Mouse (Mus musculus) liver, embryonic 11.5 days (tissue): Measurements from ENCODE around the gene 9330161L09Rik. TPM values are rescaled to one million over a fixed set of nuclear protein-coding genes. Genes with fewer than 3 reads are reported as not detected.

Experiments
- ATAC-seq: fragments of 200-750 bp; cut with Nextera tagmentation; replicated peaks from 2 replicates; pipeline ENCODE4 v1.8.0; 2017; ENCODE audit warnings: moderate number of reproducible peaks, mild to moderate bottlenecking, moderate TSS enrichment, moderate library complexity; ENCODE audit not compliant: low FRiP score
- DNase-seq: peaks from one replicate; pipeline ENCODE4 v3.0.0-alpha.2; 2017; ENCODE audit warnings: low spot score
- H3K27ac ChIP-seq: fragments of 300-500 bp; sonication (generic); 2 replicates; pipeline ENCODE4 v1.5.1; 2014; ENCODE audit warnings: mild to moderate bottlenecking, low read depth, low read length, control low read depth
- H3K27me3 ChIP-seq: fragments of 300-500 bp; sonication (generic); replicated peaks from 2 replicates; pipeline ENCODE4 v1.6.1; 2014; ENCODE audit warnings: low read length, mixed read lengths; ENCODE audit not compliant: control insufficient read depth, insufficient read depth
- H3K36me3 ChIP-seq: fragments of 300-500 bp; sonication (generic); 2 replicates; pipeline ENCODE4 v1.6.1; 2014; ENCODE audit warnings: mild to moderate bottlenecking, low read length, moderate library complexity, mixed read lengths; ENCODE audit not compliant: control insufficient read depth, insufficient read depth
- H3K4me1 ChIP-seq: fragments of 300-500 bp; sonication (generic); replicated peaks from 2 replicates; pipeline ENCODE4 v1.6.1; 2014; ENCODE audit warnings: low read length, mixed read lengths; ENCODE audit not compliant: control insufficient read depth, insufficient read depth
- H3K4me2 ChIP-seq: fragments of 300-500 bp; sonication (generic); 2 replicates; pipeline ENCODE4 v1.6.1; 2014; ENCODE audit warnings: mild to moderate bottlenecking, control low read depth, moderate library complexity
- H3K4me3 ChIP-seq: fragments of 300-500 bp; sonication (generic); 2 replicates; pipeline ENCODE4 v1.5.1; 2014; ENCODE audit warnings: low read depth, low read length, control low read depth
- H3K9ac ChIP-seq: fragments of 300-500 bp; sonication (generic); 2 replicates; pipeline ENCODE4 v1.6.1; 2014; ENCODE audit warnings: low read depth, low read length, control low read depth
- H3K9me3 ChIP-seq: fragments of 300-500 bp; sonication (generic); 2 replicates; pipeline ENCODE4 v1.6.1; 2016; ENCODE audit warnings: low read length, inconsistent platforms, mixed read lengths; ENCODE audit not compliant: control insufficient read depth
- WGBS: fragments of 180-500 bp; shearing (Covaris S2); extraction: QIAGEN DNeasy Blood & Tissue Kit; methylation state at CpG from one replicate; pipeline ENCODE4 v1.1.7; 2014; 5-methylcytosine and 5-hydroxymethylcytosine counted together
- polyA plus RNA-seq: library from polyadenylated mRNA; unstranded; fragments of >200 nt; fragmentation: Nextera tagmentation; extraction: Ambion mirVana; gene quantifications from 2 replicates; pipeline ENCODE4 v1.2.1, GENCODE M21; 2014

9330161L09Rik gene
- polyA plus RNA-seq, 1 experiment from 2014 or later, result 0.80 TPM

DNA sequence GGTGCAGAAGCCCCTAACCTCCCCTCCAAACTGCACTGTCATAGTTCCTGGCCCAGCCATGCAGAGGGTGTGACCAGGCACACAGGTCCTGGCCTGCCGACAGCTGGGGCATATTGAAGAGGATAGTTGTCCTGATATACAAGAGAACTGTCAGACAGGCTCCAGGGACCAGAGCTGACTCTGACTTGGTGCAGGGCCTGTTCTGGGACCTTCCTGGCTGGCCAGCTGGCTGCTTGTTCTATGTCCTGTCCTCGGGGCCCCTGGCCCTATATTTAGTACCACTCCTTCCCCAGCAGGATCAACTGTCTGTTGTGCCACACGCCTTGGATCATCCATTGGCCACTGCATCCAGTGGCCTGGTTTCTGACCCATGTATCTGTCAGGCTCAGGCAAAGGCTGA, 45.3 kb downstream of the 9330161L09Rik start:
- no peak overlapping the region for H3K27ac ChIP-seq
- no peaks in the 10 kb centered on the region for H3K36me3 ChIP-seq

DNA sequence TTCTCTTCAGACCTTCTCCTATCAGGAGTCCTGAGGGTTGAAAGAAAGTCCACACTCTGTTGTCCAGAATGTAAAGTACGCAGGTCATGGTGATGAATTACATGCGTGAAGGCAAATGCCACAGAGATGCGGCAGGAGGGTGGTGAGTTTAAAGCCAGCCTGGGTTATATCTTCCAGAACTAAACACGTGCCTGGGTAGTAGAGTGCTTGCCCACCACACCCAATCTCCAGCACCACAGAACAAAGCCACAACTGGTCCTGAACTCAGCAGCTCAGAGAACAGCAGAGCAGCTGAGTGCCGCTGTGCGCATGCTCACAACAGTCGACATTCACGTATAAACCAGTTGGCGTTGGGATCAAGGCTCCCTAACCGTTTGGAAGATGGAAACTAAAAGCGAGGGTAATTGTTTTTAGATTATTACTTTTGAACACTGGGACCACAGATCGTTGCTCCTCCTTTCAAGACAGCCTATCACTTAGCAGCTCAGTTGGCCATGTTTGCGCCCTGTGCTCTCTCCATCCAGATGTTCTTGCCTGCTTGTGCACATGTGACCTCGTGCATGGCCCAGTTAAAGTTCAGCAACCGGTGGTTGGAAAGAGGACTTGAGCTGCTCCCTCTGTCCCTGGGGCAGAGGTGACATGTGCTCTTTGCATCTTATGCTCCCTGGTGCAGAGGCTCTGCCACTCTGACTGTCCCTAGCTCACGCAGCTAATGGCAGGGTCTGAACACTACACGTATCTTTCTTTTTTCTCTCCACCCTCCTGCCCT, 45.9 kb downstream of the 9330161L09Rik start:
- no peak overlapping the region for H3K4me2 ChIP-seq
- ATAC-seq (no peak), DNase-seq (no peak)
- WGBS, result 87% methylated on average over 17 of the region's 17 CpGs
- H3K27ac ChIP-seq, result no peak overlapping the region
- no peaks in the 10 kb centered on the region for H3K27me3 ChIP-seq
- H3K36me3 ChIP-seq, result no peaks in the 10 kb centered on the region
- H3K4me1 ChIP-seq, result no peaks in the 10 kb centered on the region
- H3K9ac ChIP-seq, result no peak overlapping the region
- no peaks in the 10 kb centered on the region for H3K9me3 ChIP-seq
- no peak overlapping the region for H3K4me3 ChIP-seq

More for the DNA sequence above, 45.3 kb downstream of the 9330161L09Rik start:
- 70% methylated on average over 3 of the region's 3 CpGs for WGBS
- H3K9ac ChIP-seq, result no peak overlapping the region
- H3K27me3 ChIP-seq, result no peaks in the 10 kb centered on the region
- no peak for ATAC-seq
- H3K4me2 ChIP-seq, result no peak overlapping the region
- no peaks in the 10 kb centered on the region for H3K9me3 ChIP-seq
- H3K4me3 ChIP-seq, result no peak overlapping the region
- no peak for DNase-seq
- H3K4me1 ChIP-seq, result no peaks in the 10 kb centered on the region

DNA sequence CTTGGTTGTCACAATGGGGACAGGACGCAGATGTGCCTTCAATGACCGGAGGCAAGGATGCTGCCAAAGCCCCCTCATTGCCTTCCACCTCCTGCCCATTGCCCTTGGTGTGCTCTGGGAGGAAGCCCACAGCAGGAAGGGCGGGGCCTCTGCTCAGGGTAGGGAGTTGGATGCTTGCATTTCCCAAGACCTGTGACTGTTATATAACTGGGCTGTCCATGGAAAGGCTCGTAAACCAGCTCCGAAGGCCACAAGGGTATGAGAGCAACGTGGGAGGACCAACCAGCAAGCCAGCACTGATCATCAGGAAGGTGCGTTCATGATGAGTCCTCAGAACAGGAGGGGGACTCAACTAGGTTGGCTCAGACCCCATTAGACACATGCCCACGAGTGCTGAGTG, 46.8 kb downstream of the 9330161L09Rik start:
- DNase-seq (no peak), ATAC-seq (no peak)
- Histone ChIP-seq H3K4me3 (no peak overlapping the region), H3K9me3 (no peaks in the 10 kb centered on the region), H3K27me3 (no peaks in the 10 kb centered on the region), H3K36me3 (no peaks in the 10 kb centered on the region), H3K4me1 (no peaks in the 10 kb centered on the region), H3K9ac (no peak overlapping the region), H3K4me2 (no peak overlapping the region), H3K27ac (no peak overlapping the region)
- WGBS, result 79% methylated on average over 8 of the region's 8 CpGs

DNA sequence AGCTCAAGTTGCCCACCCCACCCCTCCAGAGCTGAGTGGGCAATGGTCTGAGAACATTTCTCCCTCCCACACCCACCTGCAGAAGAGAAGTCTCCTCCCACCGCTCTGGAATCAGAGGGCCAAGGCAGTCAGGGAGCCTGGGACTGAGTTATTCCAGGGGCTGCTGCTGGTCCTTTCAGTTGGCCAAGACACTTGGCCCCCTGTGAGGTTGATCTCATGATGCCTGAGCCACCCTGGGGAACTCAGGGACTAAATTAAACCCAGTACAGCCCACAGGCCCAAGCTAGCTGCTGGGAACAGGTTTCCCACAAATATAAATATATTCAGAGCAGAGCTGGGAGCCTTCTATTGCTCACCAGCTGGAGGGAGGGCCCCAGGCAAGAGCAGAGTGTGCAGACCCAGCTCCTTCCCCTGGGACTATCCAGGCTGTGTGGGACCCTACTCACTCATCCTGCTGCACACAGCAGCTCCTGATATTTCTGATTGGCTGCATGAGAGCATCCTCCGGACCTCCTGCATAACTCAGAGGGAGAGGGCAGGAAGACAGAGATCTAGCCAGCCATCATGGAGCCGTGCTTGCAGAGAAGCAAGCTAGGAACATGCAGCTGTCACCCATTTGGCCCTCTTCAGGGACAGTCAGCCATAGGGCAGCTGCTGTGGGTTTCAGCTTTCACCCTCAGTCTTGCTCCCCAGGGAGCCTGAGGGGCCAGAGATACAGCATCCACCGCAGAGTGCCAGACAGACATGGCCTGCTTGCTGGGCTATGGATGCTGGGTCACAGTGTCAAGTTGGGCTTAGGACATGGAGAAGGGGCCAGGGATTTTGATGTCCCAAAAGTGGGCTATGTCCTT, 48.4 kb downstream of the 9330161L09Rik start:
- H3K27me3 ChIP-seq, result no peaks in the 10 kb centered on the region
- 54% methylated on average over 4 of the region's 4 CpGs for WGBS
- no peaks in the 10 kb centered on the region for H3K4me1 ChIP-seq
- H3K36me3 ChIP-seq, result no peaks in the 10 kb centered on the region
- DNase-seq (no peak), ATAC-seq (no peak)
- no peak overlapping the region for H3K9ac ChIP-seq
- no peak overlapping the region for H3K4me3 ChIP-seq
- H3K9me3 ChIP-seq, result no peaks in the 10 kb centered on the region
- H3K27ac ChIP-seq, result no peak overlapping the region
- H3K4me2 ChIP-seq, result no peak overlapping the region

GRCm38 (mm10) chr12:103358216-103358615, 49.4 kb downstream of the 9330161L09Rik start:
- Histone ChIP-seq H3K27ac (no peak overlapping the region), H3K4me3 (no peak overlapping the region), H3K9me3 (no peaks in the 10 kb centered on the region), H3K4me2 (no peak overlapping the region), H3K27me3 (no peaks in the 10 kb centered on the region), H3K9ac (no peak overlapping the region), H3K4me1 (no peaks in the 10 kb centered on the region), H3K36me3 (no peaks in the 10 kb centered on the region)
- WGBS, result 75% methylated on average over 8 of the region's 8 CpGs
- ATAC-seq (no peak), DNase-seq (no peak)

Other genes starting within 250 kb of the 9330161L09Rik start
- 0.32 TPM in 1 of 2 replicates, not detected in the other for gene Prima1, start 165.7 kb downstream of the 9330161L09Rik start, polyA plus RNA-seq
- not detected in 2 replicates for gene Fam181a, start 96.8 kb downstream of the 9330161L09Rik start, polyA plus RNA-seq
- 1.2 and 2.8 TPM in 2 replicates for gene Asb2, start 51.8 kb downstream of the 9330161L09Rik start, polyA plus RNA-seq
- gene Otub2, start 19.1 kb downstream of the 9330161L09Rik start, polyA plus RNA-seq, result 15.9 and 20.2 TPM in 2 replicates
- 94.0 and 97.0 TPM in 2 replicates for gene Ddx24, start 18.0 kb upstream of the 9330161L09Rik start, polyA plus RNA-seq
- gene Ifi27, start 26.4 kb upstream of the 9330161L09Rik start, polyA plus RNA-seq, result 6.6 and 6.8 TPM in 2 replicates
- 1.2 and 1.5 TPM in 2 replicates for gene Ifi27l2a, start 35.9 kb upstream of the 9330161L09Rik start, polyA plus RNA-seq
- not detected in 2 replicates for gene Ifi27l2b, start 49.4 kb upstream of the 9330161L09Rik start, polyA plus RNA-seq
- 3.2 and 3.3 TPM in 2 replicates for gene Ppp4r4, start 124.5 kb upstream of the 9330161L09Rik start, polyA plus RNA-seq
- 21.2 and 21.8 TPM in 2 replicates for gene Serpina10, start 223.6 kb upstream of the 9330161L09Rik start, polyA plus RNA-seq
- gene Serpina6, start 249.4 kb upstream of the 9330161L09Rik start, polyA plus RNA-seq, result 847 and 933 TPM in 2 replicates